Mouse (Mus musculus) gastrocnemius, adult 18-20 months (tissue): ENCODE results near the gene Plcd1. TPM values are rescaled to one million over a fixed set of nuclear protein-coding genes. Genes with fewer than 3 reads are reported as not detected.

ENCODE experiments used
- DNase-seq: peaks from one replicate; pipeline ENCODE4 v3.0.0; 2021; ENCODE audit warnings: low spot score
- microRNA-seq: library from miRNA; unstranded; fragments of <30 nt; microRNA quantifications from one replicate; pipeline ENCODE4 v1.2.0, GENCODE M21; 2021
- total RNA-seq, 2 experiments: library from RNA; stranded (reverse); gene quantifications; 2 replicates each; pipeline ENCODE4 v1.2.3; 2021

Plcd1 gene
- total RNA-seq, 2 experiments from 2014 or later: 5.5 to 6.3 TPM

- no peak for DNase-seq
Measured at GRCm38 (mm10) chr9:119025832-119026331, 67.4 kb downstream of the Plcd1 start.

GRCm38 (mm10) chr9:119025263-119025662 is 68.0 kb downstream of the Plcd1 start:
- DNase-seq: no peak

- no peak for DNase-seq
Measured at GRCm38 (mm10) chr9:119021731-119022130, 71.6 kb downstream of the Plcd1 start.

Small RNA genes lying within 50 kb of the gene (microRNA-seq; reads per million reads assigned to microRNA genes)
- gene Mir26a-1: 16.4 reads per million, percentile 33 among the genes with 10 or more reads in this experiment

Other genes starting within 250 kb of the Plcd1 start
- gene Ctdspl, start 167.0 kb downstream of the Plcd1 start, total RNA-seq: 1 to 10 TPM; 3.0 to 3.7 TPM
- under 1 TPM in 1 of 2 experiments, not detected in 1; 0.23 TPM for gene Vill, start 40.7 kb downstream of the Plcd1 start, total RNA-seq
- gene Dlec1, start 9.0 kb upstream of the Plcd1 start, total RNA-seq: not detected
- gene Acaa1b, start 63.6 kb upstream of the Plcd1 start, total RNA-seq: 1 to 10 TPM; 1.2 to 1.5 TPM
- not detected for gene Gm47289, start 65.7 kb upstream of the Plcd1 start, total RNA-seq
- gene Slc22a13, start 115.6 kb upstream of the Plcd1 start, total RNA-seq: not detected
- 10 to 100 TPM; 65.3 to 67.3 TPM for gene Oxsr1, start 228.9 kb upstream of the Plcd1 start, total RNA-seq
- gene Acaa1a, start 246.2 kb upstream of the Plcd1 start, total RNA-seq: 10 to 100 TPM; 35.4 to 35.6 TPM
- gene Myd88, start 247.9 kb upstream of the Plcd1 start, total RNA-seq: 1 to 10 TPM; 4.8 to 6.6 TPM